Mouse (Mus musculus) naive thymus-derived CD4-positive, alpha-beta T cell, adult 5 months (primary cell): ENCODE measurements around the gene Gm21117. TPM values are rescaled to one million over a fixed set of nuclear protein-coding genes. Genes with fewer than 3 reads are reported as not detected.

Experiments used
- polyA plus RNA-seq: library from polyadenylated mRNA; unstranded; fragments of 100-300 nt; shearing (Covaris generic); gene quantifications from one replicate; pipeline ENCODE4 v1.2.1, GENCODE M21; 2017

Gm21117 gene
- not detected for polyA plus RNA-seq

GRCm38 (mm10) chrY:51124920-51125319 is at the start of gene Gm21117:
TSS of gene Gm21117 (plus strand) at chrY:51125220.

